Mouse (Mus musculus) Patski (cell line): ENCODE results near the gene Vti1a. TPM values are rescaled to one million over a fixed set of nuclear protein-coding genes. Genes with fewer than 3 reads are reported as not detected.

Experiments
- ATAC-seq: fragments of 100-300 bp; one replicate; pipeline ENCODE4 v1.8.0; 2021
- CTCF ChIA-PET: fragments of 350-600 bp; sonication (Branson Sonifier 250); formaldehyde crosslinking; loops from one replicate; lab custom pipeline; 2022; ENCODE audit warnings: inconsistent platforms; lab: Charles Lee
- POLR2A ChIA-PET: fragments of 350-600 bp; sonication (Branson Sonifier 250); formaldehyde crosslinking; loops from one replicate; lab custom pipeline; 2022; ENCODE audit warnings: antibody characterized with exemption, inconsistent platforms; lab: Charles Lee
- DNase-seq: peaks from one replicate; pipeline ENCODE4 v3.0.0-alpha.2; 2011; ENCODE audit warnings: low read depth, low spot score
- H3K27me3 ChIP-seq: fragments of 371-371 bp; one replicate; pipeline ENCODE4 v1.5.1; 2021
- CTCF ChIP-seq: fragments of 100-300 bp; IDR thresholded peaks from one replicate; pipeline ENCODE4 v1.5.1; 2021
- in situ Hi-C: fragments of 300-500 bp; cut with MboI; formaldehyde crosslinking; loops from 3 replicates; pipeline ENCODE4 v1.11.1; 2018; ENCODE audit warnings: low pct_unique_long_range_greater_than_20kb, mixed read lengths
- polyA plus RNA-seq: library from polyadenylated mRNA; unstranded; gene quantifications from one replicate; pipeline ENCODE4 v1.2.3, GENCODE M21; 2021

Gene Vti1a
- polyA plus RNA-seq, 1 experiment from 2014 or later, result 41.4 TPM

DNA sequence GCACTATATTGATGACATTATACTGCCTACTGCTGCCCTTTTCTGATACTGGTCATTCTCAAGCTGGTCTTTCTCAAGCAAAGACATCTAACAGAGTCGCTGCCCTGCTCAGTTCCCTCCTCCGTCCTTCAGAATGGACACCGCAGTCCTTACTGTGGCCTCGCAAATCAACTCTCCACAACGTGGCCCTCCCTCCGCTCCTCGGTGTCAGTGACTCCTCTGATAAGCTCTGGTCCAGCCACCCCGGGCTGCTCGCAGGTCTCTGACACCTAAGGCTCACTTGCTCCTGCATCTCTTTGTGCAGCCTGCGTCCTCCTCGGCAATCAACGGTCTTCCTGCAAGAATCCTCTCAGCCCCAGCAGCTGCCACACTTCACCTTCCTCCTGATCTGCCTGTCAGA lies 243.2 kb downstream of the Vti1a start:
- in situ Hi-C loops, result no loop called here
- CTCF ChIA-PET, result interaction anchor here (1.3 to 1.6 kb wide), 2 partner anchors 9 to 14 kb away, joined by 3 to 6 read pairs; no protein-coding TSS in a partner anchor

GRCm38 (mm10) chr19:55560088-55560682 lies 244.1 kb downstream of the Vti1a start:
- ChIA-PET POLR2A (interaction anchor here (1.2 kb wide), 1 partner anchor 11 kb away, joined by 3 read pairs; no protein-coding TSS in a partner anchor), CTCF (interaction anchor here (1.1 to 1.9 kb wide), 5 partner anchors 10 to 16 kb away, joined by 3 to 8 read pairs (median 4); no protein-coding TSS in a partner anchor)
- H3K27me3 ChIP-seq, result no peaks in the 10 kb centered on the region
- in situ Hi-C loops, result no loop called here
- no peak for ATAC-seq
- DNase-seq, result no peak
- TF ChIP-seq CTCF, result no peak

More for the DNA sequence above, 243.2 kb downstream of the Vti1a start:
- TF ChIP-seq CTCF, result no peak
- DNase-seq, result no peak
- H3K27me3 ChIP-seq, result no peaks in the 10 kb centered on the region
- no peak for ATAC-seq
- POLR2A ChIA-PET, result interaction anchor here (1.2 kb wide), 1 partner anchor 10 kb away, joined by 3 read pairs; no protein-coding TSS in a partner anchor

GRCm38 (mm10) chr19:55561469-55561868 lies 245.4 kb downstream of the Vti1a start:
- ChIA-PET POLR2A (interaction anchor here (0.5 kb wide), 1 partner anchor 79 kb away, joined by 3 read pairs; no protein-coding TSS in a partner anchor), CTCF (interaction anchor here (1.1 to 1.9 kb wide), 2 partner anchors 9 to 13 kb away, joined by 4 to 8 read pairs; no protein-coding TSS in a partner anchor)
- in situ Hi-C loops, result no loop called here

GRCm38 (mm10) chr19:55562487-55563147 lies 246.5 kb downstream of the Vti1a start:
- ChIA-PET CTCF (interaction anchor here (1.3 kb wide), 1 partner anchor 181 kb away, joined by 3 read pairs; no protein-coding TSS in a partner anchor), POLR2A (interaction anchor here (0.6 to 0.7 kb wide), 2 partner anchors 14 to 174 kb away, joined by 3 read pairs; no protein-coding TSS in a partner anchor)
- ATAC-seq, result no peak
- DNase-seq, result no peak
- no peak for TF ChIP-seq CTCF
- H3K27me3 ChIP-seq, result no peaks in the 10 kb centered on the region
- in situ Hi-C loops, result no loop called here

More at GRCm38 (mm10) chr19:55561469-55561868, 245.4 kb downstream of the Vti1a start:
- ATAC-seq (no peak), DNase-seq (no peak)
- TF ChIP-seq CTCF, result no peak
- no peaks in the 10 kb centered on the region for H3K27me3 ChIP-seq

DNA sequence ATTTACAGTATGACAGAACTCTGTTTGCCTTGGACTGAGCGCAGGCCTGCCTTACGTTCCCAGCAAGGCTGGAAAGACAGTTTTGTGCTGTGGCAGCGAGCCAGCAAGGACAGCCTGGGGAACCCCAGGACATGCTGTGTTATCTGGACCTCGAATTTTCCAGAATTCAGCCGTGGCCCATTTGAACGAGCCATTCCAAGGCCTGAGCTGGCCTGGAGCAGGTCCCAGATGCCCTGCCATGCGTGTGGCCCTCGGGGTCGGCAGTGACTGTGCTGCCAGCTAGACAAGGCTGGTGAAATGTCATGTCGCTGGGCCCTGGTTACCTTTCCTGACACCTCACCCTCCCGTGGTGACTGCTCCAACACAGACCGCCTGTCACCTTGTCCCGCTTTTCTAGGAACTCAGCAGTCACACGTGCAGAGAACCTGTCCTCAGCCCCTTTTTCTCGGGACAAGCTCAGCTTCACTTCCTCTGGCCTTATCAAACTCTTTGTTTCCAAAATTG lies 247.1 kb downstream of the Vti1a start:
- ChIA-PET POLR2A (no interaction called here), CTCF (interaction anchor here (1.3 kb wide), 1 partner anchor 180 kb away, joined by 3 read pairs; no protein-coding TSS in a partner anchor)
- in situ Hi-C loops, result no loop called here
- no peaks in the 10 kb centered on the region for H3K27me3 ChIP-seq
- no peak for ATAC-seq
- no peak for DNase-seq
- TF ChIP-seq CTCF, result no peak

DNA sequence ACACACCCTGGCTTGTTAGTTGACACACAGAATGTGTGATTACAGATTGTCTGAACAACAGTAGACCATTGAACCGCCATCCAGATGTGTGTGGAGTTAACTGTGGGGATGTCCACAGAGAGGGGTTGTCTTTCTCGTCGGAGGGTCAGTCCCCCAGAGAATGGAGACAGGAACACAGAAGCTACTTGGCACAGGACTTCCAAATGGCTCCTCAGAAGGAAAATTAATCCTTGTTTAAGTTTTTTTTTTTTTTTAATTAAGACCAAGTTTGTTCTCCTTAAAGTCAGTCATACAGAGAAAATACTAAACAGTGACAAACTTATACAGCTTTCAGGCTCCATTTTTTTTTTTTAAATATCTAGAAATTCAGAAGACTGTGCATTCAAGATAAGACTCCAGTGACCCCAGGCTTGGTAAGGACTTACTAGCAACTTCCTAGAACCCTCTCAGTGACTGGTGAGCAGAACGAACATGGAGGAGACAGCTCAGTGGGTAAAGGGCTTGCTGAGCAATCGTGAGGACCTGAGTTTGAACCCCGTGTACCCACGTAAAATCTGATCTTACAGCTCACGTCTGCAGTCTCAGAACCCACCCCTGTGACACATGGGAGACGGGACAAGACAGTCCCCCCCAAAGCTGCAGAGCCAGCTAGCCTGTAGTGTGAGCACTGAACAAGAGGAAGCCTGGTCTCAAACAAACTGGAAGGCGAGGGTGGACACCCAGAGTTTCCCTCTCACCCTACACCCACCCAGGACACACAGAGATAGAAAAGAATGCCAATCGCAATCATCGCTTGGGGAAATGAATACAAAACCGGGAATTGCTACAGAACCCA lies 248.2 kb downstream of the Vti1a start:
- POLR2A ChIA-PET, result no interaction called here
- in situ Hi-C loops, result no loop called here
- CTCF ChIA-PET, result interaction anchor here (0.6 to 1.0 kb wide), 3 partner anchors 19 to 186 kb away, joined by 3 read pairs; no protein-coding TSS in a partner anchor
- DNase-seq (no peak), ATAC-seq (no peak)
- TF ChIP-seq CTCF, result no peak
- no peaks in the 10 kb centered on the region for H3K27me3 ChIP-seq

GRCm38 (mm10) chr19:55565111-55565510 lies 249.0 kb downstream of the Vti1a start:
- ChIA-PET CTCF (interaction anchor here (1.0 kb wide), 1 partner anchor 20 kb away, joined by 3 read pairs; no protein-coding TSS in a partner anchor), POLR2A (no interaction called here)
- no peaks in the 10 kb centered on the region for H3K27me3 ChIP-seq
- ATAC-seq, result no peak
- no peak for DNase-seq
- in situ Hi-C loops, result no loop called here
- no peak for TF ChIP-seq CTCF

GRCm38 (mm10) chr19:55565523-55566369 lies 249.7 kb downstream of the Vti1a start:
- DNase-seq (no peak), ATAC-seq (no peak)
- TF ChIP-seq CTCF, result no peak
- in situ Hi-C loops, result no loop called here
- H3K27me3 ChIP-seq, result no peaks in the 10 kb centered on the region
- ChIA-PET POLR2A (no interaction called here), CTCF (interaction anchor here (1.2 to 1.4 kb wide), 2 partner anchors 16 to 40 kb away, joined by 3 to 4 read pairs; no protein-coding TSS in a partner anchor)

DNA sequence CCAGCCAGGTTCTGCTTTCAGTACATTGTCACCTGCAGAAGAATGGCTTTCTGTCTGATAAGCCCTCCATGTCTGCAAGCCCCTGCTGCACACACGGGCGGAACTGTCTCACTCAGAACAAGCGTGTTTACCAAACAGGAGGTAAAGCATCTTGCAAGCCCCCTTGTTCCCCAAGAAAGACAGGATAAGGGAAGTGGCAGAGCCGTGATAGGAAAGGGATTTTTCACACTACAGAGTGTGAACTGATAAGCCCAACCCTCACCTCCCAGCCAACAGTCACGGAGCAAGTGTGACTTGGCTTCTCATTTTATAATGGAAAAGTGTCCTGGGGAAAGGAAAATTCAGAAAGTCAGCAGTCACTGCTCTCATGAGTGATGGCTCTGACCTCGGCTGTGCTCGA lies 253.0 kb downstream of the Vti1a start:
- no peak for TF ChIP-seq CTCF
- ATAC-seq (no peak), DNase-seq (no peak)
- ChIA-PET CTCF (no interaction called here), POLR2A (no interaction called here)
- in situ Hi-C loops, result no loop called here
- no peaks in the 10 kb centered on the region for H3K27me3 ChIP-seq
